Mouse (Mus musculus) CD8-positive naive resting alpha-beta T cell, adult 2 months (primary cell): ENCODE results near the gene Aebp1.

ENCODE experiments used
- DNase-seq, 2 experiments: peaks; one replicate each; pipeline ENCODE4 v3.0.0; 2022; ENCODE audit warnings: low read depth in 2 of 2, low spot score in 2 of 2

Gene Aebp1

DNA sequence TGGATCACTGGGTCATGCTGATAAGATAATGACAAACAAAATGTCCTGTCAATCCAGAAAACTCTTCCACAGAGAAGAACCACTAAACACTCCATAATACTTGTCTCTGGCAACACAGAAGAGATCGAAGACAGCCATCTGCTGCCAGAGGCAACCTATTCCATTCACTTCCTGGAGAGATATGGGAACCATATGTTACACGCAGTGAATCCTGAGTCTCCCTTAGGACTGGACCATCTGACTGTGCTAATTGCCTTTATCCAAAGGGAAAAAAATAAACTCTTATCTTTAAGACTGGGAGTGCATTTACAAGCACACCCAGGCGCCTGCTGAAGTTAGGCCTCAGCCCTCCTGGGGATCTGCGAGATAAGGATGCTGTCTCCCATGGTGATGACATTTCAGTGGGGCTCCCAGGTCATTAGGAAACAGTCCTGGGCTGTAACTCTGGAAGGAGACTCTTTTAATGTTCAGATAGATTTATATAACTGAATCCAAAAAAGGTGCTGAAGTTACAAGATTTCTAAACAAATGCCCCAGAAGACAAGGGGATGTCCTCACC, 31.1 kb downstream of the Aebp1 start:
- DNase-seq: no peak

DNA sequence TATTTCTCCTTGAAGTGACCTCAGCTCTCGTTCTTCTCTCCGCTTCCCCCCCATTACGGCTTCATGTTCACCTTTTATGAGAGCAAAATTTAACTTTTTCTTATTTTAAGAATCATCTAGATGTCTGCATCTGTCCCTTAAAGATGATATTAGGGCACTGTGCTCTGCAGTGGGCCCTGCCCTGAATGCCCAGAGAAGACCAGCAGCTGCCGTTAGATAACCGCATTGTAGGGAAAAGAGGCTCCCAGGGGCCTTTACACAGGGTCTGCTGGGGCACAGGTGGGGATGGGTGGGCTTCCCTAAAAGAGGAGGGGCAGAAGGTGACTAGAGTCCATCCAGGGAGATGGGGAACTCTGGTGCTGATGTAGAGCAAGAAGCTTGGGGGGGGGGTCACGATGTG, 32.1 kb downstream of the Aebp1 start:
- DNase-seq: no peak

GRCm38 (mm10) chr11:5897230-5897629, 35.5 kb downstream of the Aebp1 start:
- no peak for DNase-seq

GRCm38 (mm10) chr11:5897839-5898238, 36.1 kb downstream of the Aebp1 start:
- DNase-seq: no peak

GRCm38 (mm10) chr11:5898531-5898930, 36.8 kb downstream of the Aebp1 start, which contains the start of gene Myl7:
TSS of gene Myl7 (minus strand) at chr11:5898782.
- DNase-seq: no peak

- DNase-seq: no peak
Observed at GRCm38 (mm10) chr11:5899286-5899685, 37.5 kb downstream of the Aebp1 start.

DNA sequence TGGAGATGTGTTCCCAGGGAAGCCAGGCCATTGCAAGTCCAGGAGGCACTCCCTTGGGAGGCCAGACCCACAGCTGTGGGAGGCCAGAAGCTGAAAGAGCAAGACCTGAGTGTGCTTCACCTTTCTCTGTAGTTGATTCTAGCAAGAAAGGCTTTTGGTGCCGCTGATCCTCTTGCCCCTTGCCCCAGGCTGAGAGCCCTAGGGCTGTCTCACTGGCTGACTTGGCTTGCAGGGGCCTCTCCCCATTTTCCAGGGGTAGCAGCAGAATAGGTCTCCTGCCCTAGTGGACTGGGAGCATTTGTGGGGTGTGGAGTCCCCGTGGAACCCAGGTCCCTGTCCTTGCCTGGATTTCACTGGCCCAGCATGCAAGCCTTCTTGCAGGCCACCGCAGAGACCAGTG, 39.6 kb downstream of the Aebp1 start:
- no peak for DNase-seq

- no peak for DNase-seq
Observed at GRCm38 (mm10) chr11:5901950-5902349, 40.2 kb downstream of the Aebp1 start.

- no peak for DNase-seq
Observed at GRCm38 (mm10) chr11:5902390-5902789, 40.6 kb downstream of the Aebp1 start.

DNA sequence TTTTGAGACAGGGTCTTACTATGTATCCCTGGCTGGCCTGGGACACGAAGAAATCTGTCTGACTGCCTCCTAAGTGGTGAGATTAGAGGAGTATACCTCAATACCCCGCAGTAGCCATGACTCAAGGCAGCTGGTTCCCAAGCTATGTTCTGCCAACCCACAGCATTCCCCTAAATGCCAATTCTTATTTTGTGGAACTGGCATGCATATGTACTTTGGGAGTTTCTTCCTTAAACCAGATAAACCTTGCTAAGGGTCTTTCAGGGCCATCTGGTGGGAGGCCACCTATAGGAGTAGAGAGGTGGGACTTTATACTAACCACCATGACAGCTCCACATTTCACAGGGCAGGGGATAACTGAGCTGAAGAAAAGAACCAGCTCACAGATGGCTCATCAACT, 42.1 kb downstream of the Aebp1 start:
- DNase-seq: no peak

DNA sequence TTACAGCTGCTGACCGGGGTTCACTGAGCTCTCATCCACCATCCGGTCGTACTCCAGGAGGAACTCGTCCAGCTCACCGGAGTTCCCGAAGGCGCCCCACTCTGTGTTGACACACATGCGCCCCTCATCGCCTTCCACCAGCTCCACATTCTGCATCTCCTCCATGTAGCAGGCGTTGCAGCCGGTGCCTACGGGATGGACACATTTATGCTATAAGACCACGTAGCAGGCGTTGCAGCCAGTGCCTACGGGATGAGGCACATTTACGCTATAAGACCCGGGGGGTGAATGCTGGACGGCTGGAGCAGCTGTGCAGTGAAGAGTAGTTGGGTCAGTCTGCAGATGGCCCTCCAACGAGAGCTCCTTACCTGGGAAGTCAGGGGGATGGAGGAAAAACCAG, 42.6 kb downstream of the Aebp1 start:
- DNase-seq: no peak

DNA sequence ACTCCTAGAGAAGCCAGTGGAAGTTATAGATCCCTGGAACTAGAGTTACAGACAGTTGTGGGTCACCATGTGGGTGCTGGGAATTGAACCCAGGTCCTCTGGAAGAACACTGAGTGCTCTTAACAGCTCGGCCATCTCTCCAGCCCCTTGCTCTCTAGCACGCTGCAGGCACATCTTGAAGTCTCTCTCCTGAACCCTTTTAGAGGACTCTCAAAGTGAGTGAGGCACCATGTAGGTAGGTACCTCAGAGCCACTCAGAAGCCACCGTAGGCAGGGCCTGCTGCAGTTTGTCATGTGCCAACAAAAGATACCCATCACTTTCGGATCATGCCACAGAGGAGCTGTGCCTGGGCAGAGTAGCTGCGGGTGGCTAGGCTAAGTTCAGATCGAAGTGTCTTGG, 43.1 kb downstream of the Aebp1 start:
- no peak for DNase-seq

- DNase-seq: no peak
Observed at GRCm38 (mm10) chr11:5905778-5906518, 44.2 kb downstream of the Aebp1 start.

DNA sequence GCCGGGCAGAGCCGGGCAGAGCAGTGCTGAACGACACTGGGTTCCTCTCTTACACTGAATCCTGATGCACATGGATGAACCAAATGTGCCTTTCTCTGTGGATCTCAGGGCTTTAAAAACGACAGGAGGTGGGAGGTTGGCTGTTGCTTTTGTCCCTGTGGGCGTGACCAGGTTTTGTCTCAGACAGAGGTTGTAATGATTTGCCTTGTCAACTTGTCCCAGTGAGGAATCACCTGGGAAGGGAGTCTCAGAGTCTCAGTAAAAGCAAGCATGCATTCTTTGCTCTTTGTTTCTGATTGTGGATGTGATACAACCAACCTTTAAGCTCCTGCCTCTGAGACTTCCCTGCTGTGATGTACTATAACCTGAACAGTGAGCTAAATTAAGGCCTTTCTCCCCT, 45.3 kb downstream of the Aebp1 start:
- no peak for DNase-seq

- DNase-seq: no peak
Observed at GRCm38 (mm10) chr11:5908642-5909041, 46.9 kb downstream of the Aebp1 start.

GRCm38 (mm10) chr11:5912635-5913034, 50.9 kb downstream of the Aebp1 start:
- DNase-seq: no peak

GRCm38 (mm10) chr11:5913256-5913655, 51.5 kb downstream of the Aebp1 start:
- no peak for DNase-seq

DNA sequence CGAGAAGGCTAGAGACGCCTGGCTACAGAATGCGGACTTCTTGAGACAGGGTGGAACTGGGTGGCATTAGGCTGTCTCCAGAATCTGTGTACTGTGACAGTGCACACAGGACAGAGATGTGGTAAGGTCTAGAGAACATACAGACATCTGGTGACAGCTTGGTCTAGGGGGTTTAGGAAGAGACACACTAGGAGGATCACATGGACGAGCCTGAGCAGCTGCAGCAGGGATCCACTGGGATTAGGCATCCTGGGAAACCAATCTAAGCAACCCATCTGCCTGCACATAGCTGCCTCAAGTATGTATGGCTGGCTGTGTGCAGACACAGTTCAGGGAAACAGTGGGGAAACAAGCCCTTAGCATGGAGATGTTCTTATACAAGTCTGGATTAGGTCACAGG, 52.2 kb downstream of the Aebp1 start:
- DNase-seq: no peak

GRCm38 (mm10) chr11:5914940-5915339, 53.2 kb downstream of the Aebp1 start:
- no peak for DNase-seq

DNA sequence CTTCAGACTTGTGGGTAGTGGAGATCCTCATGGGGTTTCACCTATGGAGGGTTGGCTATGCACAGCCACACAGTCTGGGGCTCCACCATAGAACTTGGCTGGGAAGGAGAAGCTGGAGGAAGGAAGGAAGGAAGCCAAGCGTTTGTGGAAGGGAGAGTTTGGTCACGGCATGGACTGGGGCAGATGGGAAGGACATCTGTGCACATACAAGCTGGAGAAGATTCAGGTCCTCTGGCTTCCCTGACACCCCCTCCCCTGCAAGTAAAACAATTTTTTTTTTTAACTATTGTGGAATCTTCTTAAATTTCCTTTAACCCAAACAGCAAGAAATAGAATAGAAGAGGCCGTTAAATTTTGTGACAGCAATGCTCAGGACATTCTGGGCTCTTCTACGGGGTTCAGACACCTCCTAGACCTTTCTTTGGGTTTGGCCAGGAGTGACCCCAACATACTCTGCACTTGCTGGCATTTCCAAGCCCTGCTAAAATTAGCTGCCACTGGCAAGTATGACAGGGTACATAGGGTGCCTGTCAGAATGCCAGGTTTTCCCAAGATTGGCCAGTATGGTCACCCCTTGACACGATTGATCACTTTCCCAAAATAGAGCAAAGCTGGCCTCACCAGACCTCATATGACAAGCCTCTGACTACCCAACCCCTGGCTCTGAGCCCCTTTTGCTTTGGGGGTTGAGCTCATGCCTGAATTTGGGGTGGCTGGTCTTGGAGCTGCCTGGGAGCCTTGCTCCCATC, 53.9 kb downstream of the Aebp1 start:
- no peak for DNase-seq

GRCm38 (mm10) chr11:5916178-5916548, 54.4 kb downstream of the Aebp1 start:
- DNase-seq: no peak

DNA sequence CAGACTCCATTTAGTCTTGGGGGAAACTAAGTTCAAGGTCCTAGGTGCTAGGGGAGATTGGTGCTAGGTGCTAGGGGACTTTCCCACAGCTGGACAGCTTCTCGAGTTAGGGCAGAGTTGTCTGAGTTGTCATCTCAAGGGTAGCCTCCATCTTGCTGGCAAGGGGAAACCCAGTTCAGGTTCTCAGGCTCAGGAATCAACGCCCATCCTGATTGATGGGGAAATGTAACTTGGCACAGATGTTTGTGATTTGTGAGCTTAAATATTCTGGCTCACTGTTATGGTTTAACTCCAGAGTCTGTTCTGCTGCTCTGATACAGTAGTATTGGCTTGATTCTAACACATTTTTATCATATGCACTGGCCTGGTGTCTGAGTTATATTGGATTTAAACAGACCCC, 56.4 kb downstream of the Aebp1 start:
- no peak for DNase-seq
